Mouse (Mus musculus) heart, postnatal 36 days (tissue): ENCODE data around the gene Fgf11. TPM values are rescaled to one million over a fixed set of nuclear protein-coding genes. Genes with fewer than 3 reads are reported as not detected.

Experiments
- DNase-seq, 2 experiments: peaks; one replicate each; pipeline ENCODE4 v3.0.0; 2021 to 2022
- intact Hi-C: fragments of 180-260 bp; cut with DNase I; formaldehyde crosslinking; loops from one replicate; pipeline ENCODE4 v1.15.1; 2025
- total RNA-seq, 2 experiments: library from RNA; stranded (reverse); gene quantifications; 2 replicates each; pipeline ENCODE4 v1.2.3; 2021

Fgf11 gene
- total RNA-seq, 2 experiments from 2014 or later = 2.4 to 3.0 TPM

- intact Hi-C loops = no loop called here
- no peak for DNase-seq
Observed at GRCm38 (mm10) chr11:69760160-69760900, 41.3 kb downstream of the Fgf11 start.

- peak; percentile 76 to 84 for DNase-seq
- intact Hi-C loops = loop anchor here (1.0 to 2.0 kb wide), 4 partner anchors 44 to 162 kb away; partner anchors contain the start of genes Eif5a, Kctd11 and Plscr3
Observed at GRCm38 (mm10) chr11:69758971-69759721, 42.5 kb downstream of the Fgf11 start.

GRCm38 (mm10) chr11:69758478-69758970, 43.1 kb downstream of the Fgf11 start, which contains the start of gene Polr2a:
Gene Polr2a, minus strand, starts transcription at chr11:69758637.
- intact Hi-C loops = loop anchor here (1.0 to 2.0 kb wide), 4 partner anchors 44 to 163 kb away; partner anchors contain the start of genes Eif5a, Kctd11 and Plscr3
- DNase-seq = peak; percentile 99

- intact Hi-C loops = loop anchor here (1.0 to 2.0 kb wide), 4 partner anchors 45 to 163 kb away; partner anchors contain the start of genes Eif5a, Kctd11 and Plscr3
- peak; percentile 99 for DNase-seq
Observed at GRCm38 (mm10) chr11:69758090-69758456, 43.6 kb downstream of the Fgf11 start.

GRCm38 (mm10) chr11:69757303-69758089, 44.2 kb downstream of the Fgf11 start:
- intact Hi-C loops = loop anchor here (1.0 to 2.0 kb wide), 4 partner anchors 45 to 164 kb away; partner anchors contain the start of genes Eif5a, Kctd11 and Plscr3
- DNase-seq = no peak

- peak in 1 of 2 experiments; percentile 42 for DNase-seq
- intact Hi-C loops = loop anchor here (1.0 kb wide), 2 partner anchors 72 to 98 kb away; partner anchors contain the start of gene Senp3
Observed at GRCm38 (mm10) chr11:69754701-69755100, 47.0 kb downstream of the Fgf11 start.

GRCm38 (mm10) chr11:69754233-69754632, 47.4 kb downstream of the Fgf11 start:
- intact Hi-C loops = loop anchor here (1.0 kb wide), 2 partner anchors 72 to 98 kb away; partner anchors contain the start of gene Senp3

GRCm38 (mm10) chr11:69752686-69753085, 49.0 kb downstream of the Fgf11 start:
- no peak for DNase-seq
- intact Hi-C loops = no loop called here

More at GRCm38 (mm10) chr11:69754233-69754632, 47.4 kb downstream of the Fgf11 start:
- DNase-seq = no peak

GRCm38 (mm10) chr11:69751635-69752034, 50.0 kb downstream of the Fgf11 start:
- intact Hi-C loops = no loop called here
- no peak for DNase-seq

Other genes starting within 250 kb of the Fgf11 start
- gene Efnb3, start 241.7 kb downstream of the Fgf11 start, total RNA-seq = 10 to 100 TPM; 77.4 to 98.0 TPM
- 1 to 10 TPM; 5.1 to 6.3 TPM for gene Wrap53, start 221.6 kb downstream of the Fgf11 start, total RNA-seq
- 10 to 100 TPM; 13.9 to 17.0 TPM for gene Trp53, start 221.5 kb downstream of the Fgf11 start, total RNA-seq
- 10 to 100 TPM; 20.9 to 22.5 TPM for gene Atp1b2, start 195.9 kb downstream of the Fgf11 start, total RNA-seq
- not detected for gene Shbg, start 184.0 kb downstream of the Fgf11 start, total RNA-seq
- gene Sat2, start 179.8 kb downstream of the Fgf11 start, total RNA-seq = 1 to 10 TPM; 3.7 to 4.1 TPM
- 10 to 100 TPM; 87.3 to 98.6 TPM for gene Fxr2, start 168.9 kb downstream of the Fgf11 start, total RNA-seq
- not detected for gene Sox15, start 146.5 kb downstream of the Fgf11 start, total RNA-seq
- 10 to 100 TPM; 14.9 to 16.2 TPM for gene Mpdu1, start 139.2 kb downstream of the Fgf11 start, total RNA-seq
- gene Cd68, start 135.7 kb downstream of the Fgf11 start, total RNA-seq = 1 to 10 TPM; 8.7 to 9.1 TPM
- 100 to 1,000 TPM; 188 to 222 TPM for gene Eif4a1, start 129.4 kb downstream of the Fgf11 start, total RNA-seq
- gene Senp3, start 119.8 kb downstream of the Fgf11 start, total RNA-seq = 10 to 100 TPM; 30.4 to 31.8 TPM
- 1 to 10 TPM; 1.4 to 2.4 TPM for gene Tnfsf13, start 116.1 kb downstream of the Fgf11 start, total RNA-seq
- gene Tnfsf12, start 106.0 kb downstream of the Fgf11 start, total RNA-seq = 10 to 100 TPM; 16.3 to 21.0 TPM
- gene Tnfsfm13, start 105.8 kb downstream of the Fgf11 start, total RNA-seq = 1 to 10 TPM; 4.4 to 4.6 TPM
- 10 to 100 TPM; 30.1 to 35.4 TPM for gene Polr2a, start 43.2 kb downstream of the Fgf11 start, total RNA-seq
- gene Slc35g3, start 39.9 kb downstream of the Fgf11 start, total RNA-seq = not detected
- 10 to 100 TPM; 39.0 to 43.1 TPM for gene Zbtb4, start 35.9 kb downstream of the Fgf11 start, total RNA-seq
- 1 to 10 TPM; 3.6 to 4.3 TPM for gene Chrnb1, start 5.9 kb downstream of the Fgf11 start, total RNA-seq
- under 1 TPM; 0.41 to 0.56 TPM for gene Tmem102, start 3.8 kb upstream of the Fgf11 start, total RNA-seq
- not detected for gene Gm39566, start 13.4 kb upstream of the Fgf11 start, total RNA-seq
- gene Spem2, start 16.6 kb upstream of the Fgf11 start, total RNA-seq = not detected
- gene Spem1, start 20.3 kb upstream of the Fgf11 start, total RNA-seq = not detected
- gene Nlgn2, start 35.9 kb upstream of the Fgf11 start, total RNA-seq = 1 to 10 TPM; 4.6 to 4.8 TPM
- 100 to 1,000 TPM; 189 to 220 TPM for gene Tmem256, start 36.7 kb upstream of the Fgf11 start, total RNA-seq
- gene Plscr3, start 44.5 kb upstream of the Fgf11 start, total RNA-seq = 10 to 100 TPM; 24.6 to 26.7 TPM
- gene Tnk1, start 56.9 kb upstream of the Fgf11 start, total RNA-seq = under 1 TPM; 0.08 to 0.11 TPM
- gene Tmem95, start 76.2 kb upstream of the Fgf11 start, total RNA-seq = not detected
- 1 to 10 TPM; 2.6 to 2.8 TPM for gene Kctd11, start 79.5 kb upstream of the Fgf11 start, total RNA-seq
- under 1 TPM; 0.78 to 0.89 TPM for gene Acap1, start 93.7 kb upstream of the Fgf11 start, total RNA-seq
- gene 2810408A11Rik, start 99.1 kb upstream of the Fgf11 start, total RNA-seq = under 1 TPM; 0.73 to 0.89 TPM
- gene Neurl4, start 99.2 kb upstream of the Fgf11 start, total RNA-seq = 10 to 100 TPM; 40.2 to 47.4 TPM
- gene Gps2, start 112.0 kb upstream of the Fgf11 start, total RNA-seq = 10 to 100 TPM; 28.2 to 32.1 TPM
- gene Eif5a, start 120.1 kb upstream of the Fgf11 start, total RNA-seq = 100 to 1,000 TPM; 420 to 449 TPM
- 10 to 100 TPM; 18.4 to 20.3 TPM for gene Ybx2, start 133.9 kb upstream of the Fgf11 start, total RNA-seq
- gene Slc2a4, start 146.3 kb upstream of the Fgf11 start, total RNA-seq = 100 to 1,000 TPM; 385 to 406 TPM
- gene Cldn7, start 162.9 kb upstream of the Fgf11 start, total RNA-seq = not detected
- 100 to 1,000 TPM; 160 to 169 TPM for gene Ctdnep1, start 179.3 kb upstream of the Fgf11 start, total RNA-seq
- 10 to 100 TPM; 47.0 to 47.4 TPM for gene Elp5, start 180.7 kb upstream of the Fgf11 start, total RNA-seq
- 100 to 1,000 TPM; 306 to 329 TPM for gene Gabarap, start 189.3 kb upstream of the Fgf11 start, total RNA-seq
- 10 to 100 TPM; 23.1 to 23.4 TPM for gene Phf23, start 193.9 kb upstream of the Fgf11 start, total RNA-seq
- 1 to 10 TPM; 5.0 to 6.1 TPM for gene Dvl2, start 198.7 kb upstream of the Fgf11 start, total RNA-seq
- 1,000 to 10,000 TPM; 1,292 to 1,425 TPM for gene Acadvl, start 213.6 kb upstream of the Fgf11 start, total RNA-seq
- 1 to 10 TPM; 6.3 to 7.4 TPM for gene Dlg4, start 215.1 kb upstream of the Fgf11 start, total RNA-seq